Mouse (Mus musculus) neural tube, embryonic 13.5 days (tissue): ENCODE measurements around the gene Pgam2. TPM values are rescaled to one million over a fixed set of nuclear protein-coding genes. Genes with fewer than 3 reads are reported as not detected.
A peak's percentile ranks its signal among the peaks of the same experiment; 100 is the strongest.
"Not testable (repeated sequence)": the region's sequence is repeated elsewhere in the genome, so short reads cannot be mapped to it uniquely, and the experiment has no call there.

Experiments used
- ATAC-seq: fragments of 200-750 bp; cut with Nextera tagmentation; 2 replicates; pipeline ENCODE4 v1.8.0; 2017; ENCODE audit warnings: low read depth, mild to moderate bottlenecking, moderate TSS enrichment, moderate library complexity
- H3K27ac ChIP-seq: fragments of 300-500 bp; sonication (generic); replicated peaks from 2 replicates; pipeline ENCODE4 v1.5.1; 2015; ENCODE audit warnings: moderate library complexity, mild to moderate bottlenecking, inconsistent platforms
- H3K27me3 ChIP-seq: fragments of 300-500 bp; sonication (generic); 2 replicates; pipeline ENCODE4 v1.6.1; 2015; ENCODE audit warnings: mild to moderate bottlenecking, inconsistent platforms
- H3K36me3 ChIP-seq: fragments of 300-500 bp; sonication (generic); 2 replicates; pipeline ENCODE4 v1.6.1; 2015; ENCODE audit warnings: mild to moderate bottlenecking, inconsistent platforms
- H3K4me1 ChIP-seq: fragments of 300-500 bp; sonication (generic); replicated peaks from 2 replicates; pipeline ENCODE4 v1.6.1; 2015; ENCODE audit warnings: inconsistent platforms
- H3K4me2 ChIP-seq: fragments of 300-500 bp; sonication (generic); 2 replicates; pipeline ENCODE4 v1.6.1; 2015; ENCODE audit warnings: inconsistent platforms, mild to moderate bottlenecking, moderate library complexity
- H3K4me3 ChIP-seq: fragments of 300-500 bp; sonication (generic); 2 replicates; pipeline ENCODE4 v1.5.1; 2015; ENCODE audit warnings: mild to moderate bottlenecking, inconsistent platforms
- H3K9ac ChIP-seq: fragments of 300-500 bp; sonication (generic); 2 replicates; pipeline ENCODE4 v1.6.1; 2015; ENCODE audit warnings: moderate library complexity, mild to moderate bottlenecking, inconsistent platforms
- H3K9me3 ChIP-seq: fragments of 300-500 bp; sonication (generic); 2 replicates; pipeline ENCODE4 v1.6.1; 2016; ENCODE audit warnings: inconsistent platforms
- WGBS: fragments of 180-500 bp; shearing (Covaris S2); methylation state at CpG from one replicate; pipeline ENCODE4 v1.1.7; 2015; 5-methylcytosine and 5-hydroxymethylcytosine counted together
- polyA plus RNA-seq: library from polyadenylated mRNA; unstranded; fragments of >200 nt; fragmentation: Nextera tagmentation; extraction: Ambion mirVana; gene quantifications from 2 replicates; pipeline ENCODE4 v1.2.1, GENCODE M21; 2015

The Pgam2 gene
- polyA plus RNA-seq, 1 experiment from 2014 or later, result 3.5 TPM

DNA sequence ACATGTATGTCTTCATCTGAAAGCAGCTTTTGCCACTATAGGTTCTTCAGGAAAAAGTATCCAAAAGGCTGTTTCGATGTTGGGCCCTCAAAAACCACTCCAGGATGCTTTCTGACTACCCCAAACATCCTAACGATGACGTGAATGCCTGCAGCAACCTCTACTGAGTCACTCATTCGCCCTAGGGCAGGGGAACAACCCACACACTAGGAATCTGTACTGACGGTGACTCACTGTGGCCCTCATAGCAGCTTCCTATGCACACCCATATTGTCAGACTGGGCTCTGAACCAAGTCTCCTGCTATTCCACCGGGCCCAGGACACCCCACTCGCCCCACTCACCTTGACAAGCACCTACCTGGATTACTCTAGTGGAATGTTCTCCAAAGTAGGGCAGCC lies 31.5 kb upstream of the Pgam2 start:
- Histone ChIP-seq H3K27ac (no peak overlapping the region), H3K4me1 (peaks cover 13% of the 10 kb centered on the region), H3K27me3 (no peaks in the 10 kb centered on the region), H3K9ac (no peak overlapping the region), H3K4me2 (no peak overlapping the region), H3K9me3 (no peaks in the 10 kb centered on the region), H3K36me3 (peaks cover 26% of the 10 kb centered on the region), H3K4me3 (no peak overlapping the region)
- no peak for ATAC-seq
- 91% methylated on average over 7 of the region's 7 CpGs for WGBS

DNA sequence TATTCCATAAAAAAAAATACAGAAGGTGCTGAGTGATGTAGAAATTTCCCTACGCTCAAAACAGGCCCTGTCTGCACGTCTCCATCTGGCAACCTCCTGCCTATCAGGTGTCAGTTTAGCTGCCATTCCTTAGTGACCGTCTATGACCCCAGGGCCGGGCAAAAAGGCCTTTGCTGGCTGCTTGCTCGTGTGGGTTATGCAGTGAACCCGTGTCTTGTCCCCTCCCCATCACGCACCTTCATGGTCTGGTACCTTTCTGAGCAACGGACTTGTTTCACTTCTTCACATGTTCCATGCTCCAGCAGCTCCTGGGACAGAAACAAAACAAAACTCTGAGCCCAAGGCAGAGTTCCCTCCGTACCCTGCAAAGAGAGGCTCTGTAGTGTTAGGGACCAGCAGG lies 31.0 kb upstream of the Pgam2 start:
- peaks cover 31% of the 10 kb centered on the region for H3K36me3 ChIP-seq
- no peak overlapping the region for H3K9ac ChIP-seq
- H3K4me2 ChIP-seq, result no peak overlapping the region
- WGBS, result 84% methylated on average over 9 of the region's 9 CpGs
- no peaks in the 10 kb centered on the region for H3K27me3 ChIP-seq
- no peak overlapping the region for H3K27ac ChIP-seq
- no peak for ATAC-seq
- no peak overlapping the region for H3K4me3 ChIP-seq
- H3K4me1 ChIP-seq, result peaks cover 13% of the 10 kb centered on the region
- no peaks in the 10 kb centered on the region for H3K9me3 ChIP-seq

DNA sequence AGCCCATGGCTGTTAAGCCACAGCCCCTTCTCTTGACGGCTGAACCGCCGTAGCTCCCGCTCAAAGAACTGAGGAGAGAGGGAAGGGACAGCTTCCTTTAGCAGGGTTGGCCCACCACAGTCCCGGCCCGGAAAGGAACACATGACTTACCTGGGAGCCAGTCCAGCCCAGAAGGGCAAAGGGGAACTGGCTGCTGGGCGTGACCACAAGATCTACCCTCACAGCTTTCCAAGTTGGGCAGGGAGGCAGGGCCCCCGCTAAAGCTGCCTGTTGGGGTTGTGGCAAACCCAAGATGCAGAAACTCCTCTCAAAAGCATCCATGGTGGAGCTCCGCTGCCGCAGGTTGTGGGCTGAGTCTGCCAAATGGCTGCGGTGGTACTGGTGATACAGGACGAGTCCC lies 25.8 kb upstream of the Pgam2 start:
- Histone ChIP-seq H3K27ac (no peak overlapping the region), H3K4me3 (no peak overlapping the region), H3K4me1 (no peaks in the 10 kb centered on the region), H3K27me3 (no peaks in the 10 kb centered on the region), H3K36me3 (peaks cover 48% of the 10 kb centered on the region), H3K9ac (no peak overlapping the region), H3K9me3 (no peaks in the 10 kb centered on the region), H3K4me2 (no peak overlapping the region)
- 95% methylated on average over 12 of the region's 12 CpGs for WGBS
- no peak for ATAC-seq

DNA sequence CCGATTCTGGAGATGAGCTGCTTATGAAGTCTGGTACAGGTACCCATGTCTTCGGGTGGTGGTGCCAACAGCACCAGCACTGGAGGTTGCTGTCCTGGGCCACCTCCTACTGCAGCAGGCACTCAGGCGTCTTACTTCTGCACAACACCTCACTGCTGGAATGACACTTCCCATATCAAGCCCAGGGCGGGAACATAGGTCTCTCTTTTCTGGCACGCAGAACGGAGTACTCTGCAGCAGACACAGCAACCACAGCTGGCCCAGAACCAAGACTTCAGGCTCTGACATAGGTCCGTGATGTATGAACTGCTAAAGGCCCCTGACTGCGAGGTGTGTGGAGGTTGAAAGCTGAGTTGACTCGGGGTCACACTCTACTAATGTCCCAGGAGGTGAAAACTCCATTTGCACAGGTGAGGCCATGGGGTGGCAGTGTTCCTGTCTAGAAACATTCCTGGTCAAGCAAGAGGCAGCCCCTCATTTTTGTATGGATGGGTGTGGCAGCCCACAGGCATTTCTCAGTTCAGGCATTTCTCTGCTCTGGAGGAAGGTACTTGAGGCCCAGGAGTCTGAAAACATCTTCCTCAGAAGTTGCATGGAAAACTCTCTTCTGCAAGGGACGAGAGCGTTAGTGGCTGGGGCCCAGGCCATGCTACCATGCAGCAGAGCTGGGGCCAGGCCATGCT lies 25.1 kb upstream of the Pgam2 start:
- H3K9me3 ChIP-seq, result no peaks in the 10 kb centered on the region
- H3K27ac ChIP-seq, result no peak overlapping the region
- ATAC-seq, result no peak
- H3K9ac ChIP-seq, result no peak overlapping the region
- H3K36me3 ChIP-seq, result peaks cover 42% of the 10 kb centered on the region
- H3K27me3 ChIP-seq, result no peaks in the 10 kb centered on the region
- H3K4me2 ChIP-seq, result no peak overlapping the region
- whole genome bisulfite sequencing, result 95% methylated on average over 11 of the region's 11 CpGs
- H3K4me1 ChIP-seq, result no peaks in the 10 kb centered on the region
- H3K4me3 ChIP-seq, result no peak overlapping the region

DNA sequence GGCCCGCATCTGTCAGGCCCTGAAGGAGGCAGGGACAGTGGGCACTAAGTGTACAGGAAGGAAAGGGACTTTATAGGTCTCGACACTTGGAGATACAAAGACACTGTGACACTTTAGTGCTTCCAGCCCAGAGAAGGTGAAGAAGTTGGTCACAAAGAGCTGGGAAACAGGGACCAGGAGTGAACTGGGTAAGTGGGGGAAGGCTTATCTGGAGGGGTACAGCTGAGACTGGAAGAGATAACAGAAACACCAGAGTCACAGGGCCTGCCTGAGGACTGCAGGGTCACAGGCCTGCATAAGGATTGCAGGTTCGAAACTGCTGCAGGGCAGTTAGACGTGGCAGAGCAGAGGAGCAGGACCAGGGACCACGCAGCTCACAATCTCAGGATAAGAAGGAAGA lies 24.4 kb upstream of the Pgam2 start:
- Histone ChIP-seq H3K9ac (no peak overlapping the region), H3K4me2 (no peak overlapping the region), H3K27me3 (no peaks in the 10 kb centered on the region), H3K36me3 (peaks cover 38% of the 10 kb centered on the region), H3K9me3 (no peaks in the 10 kb centered on the region), H3K27ac (no peak overlapping the region), H3K4me3 (no peak overlapping the region), H3K4me1 (no peaks in the 10 kb centered on the region)
- 91% methylated on average over 5 of the region's 5 CpGs for WGBS
- ATAC-seq, result no peak

DNA sequence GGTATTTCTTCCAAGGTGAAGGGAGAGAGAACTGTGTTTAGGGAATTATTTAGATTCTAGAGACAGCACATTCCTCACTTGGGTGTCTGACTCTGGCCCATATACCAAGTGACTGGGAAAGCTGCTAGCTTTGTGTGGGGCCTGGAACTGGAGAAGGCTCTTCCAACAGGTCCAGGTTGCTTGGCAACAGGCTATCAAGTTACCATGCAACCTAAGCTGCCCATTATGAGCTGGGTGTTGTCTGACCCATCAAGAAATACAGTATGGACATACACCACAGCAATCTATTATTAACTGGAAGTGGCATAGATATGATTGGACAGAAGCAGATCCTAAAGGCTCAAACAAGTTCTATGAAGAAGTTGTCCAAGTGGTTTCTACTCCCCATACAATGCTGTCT lies 21.9 kb upstream of the Pgam2 start:
- no peak overlapping the region for H3K27ac ChIP-seq
- no peaks in the 10 kb centered on the region for H3K9me3 ChIP-seq
- H3K36me3 ChIP-seq, result peaks cover 22% of the 10 kb centered on the region
- H3K27me3 ChIP-seq, result no peaks in the 10 kb centered on the region
- no peaks in the 10 kb centered on the region for H3K4me1 ChIP-seq
- no peak overlapping the region for H3K4me2 ChIP-seq
- no peak for ATAC-seq
- H3K4me3 ChIP-seq, result no peak overlapping the region
- H3K9ac ChIP-seq, result no peak overlapping the region

DNA sequence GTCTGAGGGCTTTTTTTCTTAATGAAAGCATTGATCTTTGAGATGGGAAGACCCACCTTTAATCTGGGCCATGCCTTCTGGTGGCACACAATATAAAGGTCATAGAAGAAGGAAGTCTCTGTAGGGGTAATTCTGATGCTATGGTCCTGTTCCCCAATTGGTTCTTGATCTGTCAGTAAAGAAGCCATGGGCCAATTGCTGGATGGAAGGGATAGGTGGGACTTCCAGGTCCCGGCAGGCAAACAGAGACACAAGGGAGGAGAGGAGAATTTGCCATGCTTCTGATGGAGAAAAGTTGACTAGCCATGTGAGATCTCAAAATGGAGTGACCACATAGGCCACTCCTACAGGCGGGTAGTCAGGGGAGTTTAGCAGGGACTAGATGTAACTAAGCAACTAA lies 15.7 kb upstream of the Pgam2 start:
- Histone ChIP-seq H3K9ac (no peak overlapping the region), H3K4me3 (no peak overlapping the region), H3K27ac (no peak overlapping the region), H3K9me3 (no peaks in the 10 kb centered on the region), H3K4me2 (no peak overlapping the region), H3K4me1 (no peaks in the 10 kb centered on the region), H3K27me3 (no peaks in the 10 kb centered on the region), H3K36me3 (no peaks in the 10 kb centered on the region)
- no peak for ATAC-seq
- WGBS, result 77% methylated on average over 2 of the region's 2 CpGs

DNA sequence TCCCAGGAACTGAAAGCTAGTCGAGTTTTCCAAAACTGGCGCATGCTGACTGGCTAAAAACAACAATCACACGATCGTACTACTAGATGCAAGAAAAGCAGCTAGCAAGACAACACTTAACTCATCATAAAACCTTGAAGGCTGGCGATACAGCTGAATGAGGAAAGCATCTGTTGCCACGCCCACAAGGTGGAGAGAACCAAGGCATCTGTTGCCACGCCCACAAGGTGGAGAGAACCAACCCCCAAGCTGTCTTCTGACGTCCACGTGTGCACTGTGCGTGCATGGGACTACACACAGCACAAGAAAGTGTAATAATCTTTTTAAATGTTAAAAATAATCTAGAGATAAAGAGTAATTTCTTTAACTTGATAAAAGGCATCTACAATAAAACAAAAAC lies 9.8 kb upstream of the Pgam2 start:
- Histone ChIP-seq H3K4me1 (no peaks in the 10 kb centered on the region), H3K27me3 (no peaks in the 10 kb centered on the region), H3K4me2 (no peak overlapping the region), H3K9ac (no peak overlapping the region), H3K9me3 (no peaks in the 10 kb centered on the region), H3K4me3 (no peak overlapping the region), H3K27ac (no peak overlapping the region), H3K36me3 (no peaks in the 10 kb centered on the region)
- WGBS, result 77% methylated on average over 10 of the region's 10 CpGs
- ATAC-seq, result no peak

DNA sequence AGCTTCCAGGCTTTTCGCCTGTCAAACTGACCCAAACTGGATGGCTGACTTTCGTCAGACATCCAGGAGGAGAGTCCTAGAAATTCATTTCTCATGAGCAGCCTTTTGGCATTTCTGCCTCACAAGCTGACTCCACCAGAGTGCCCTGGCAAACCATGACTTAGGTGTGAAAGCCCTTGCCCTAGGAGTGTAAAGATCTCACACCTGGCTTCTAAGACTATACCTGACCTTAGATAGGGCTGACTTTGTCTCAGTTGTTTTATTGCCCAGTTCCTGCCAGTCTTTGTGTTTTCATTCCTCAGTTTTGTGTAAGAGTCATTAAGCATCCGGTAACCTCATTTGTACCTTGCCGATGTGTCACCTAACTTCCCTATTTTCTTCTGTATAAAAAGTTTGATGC lies 6.0 kb upstream of the Pgam2 start:
- H3K4me3 ChIP-seq, H3K27me3 ChIP-seq, H3K4me2 ChIP-seq, H3K36me3 ChIP-seq, H3K4me1 ChIP-seq, H3K9ac ChIP-seq, H3K27ac ChIP-seq, ATAC-seq, H3K9me3 ChIP-seq: not testable (repeated sequence)
- WGBS, result 94% methylated on average over 4 of the region's 4 CpGs

DNA sequence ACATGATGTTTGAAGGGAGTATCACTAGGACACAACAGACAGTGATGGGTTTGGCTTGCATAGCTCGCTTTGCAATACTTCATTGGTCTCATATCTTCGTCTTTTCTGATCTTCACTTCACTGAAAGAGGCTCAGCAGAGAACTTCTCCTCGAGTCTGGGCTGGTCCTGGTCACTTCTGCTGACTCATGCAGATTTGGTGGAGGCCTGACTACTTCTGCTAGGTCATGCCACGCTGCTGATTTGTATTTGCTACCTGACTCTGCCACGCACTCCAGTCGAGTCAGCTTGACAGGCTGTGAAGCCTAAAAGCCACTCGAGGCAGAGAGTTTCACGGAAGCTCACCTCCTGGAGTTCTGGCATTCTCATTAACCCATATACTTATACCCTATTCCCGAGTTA lies 4.4 kb upstream of the Pgam2 start:
- no peaks in the 10 kb centered on the region for H3K27me3 ChIP-seq
- WGBS, result 86% methylated on average over 9 of the region's 9 CpGs

DNA sequence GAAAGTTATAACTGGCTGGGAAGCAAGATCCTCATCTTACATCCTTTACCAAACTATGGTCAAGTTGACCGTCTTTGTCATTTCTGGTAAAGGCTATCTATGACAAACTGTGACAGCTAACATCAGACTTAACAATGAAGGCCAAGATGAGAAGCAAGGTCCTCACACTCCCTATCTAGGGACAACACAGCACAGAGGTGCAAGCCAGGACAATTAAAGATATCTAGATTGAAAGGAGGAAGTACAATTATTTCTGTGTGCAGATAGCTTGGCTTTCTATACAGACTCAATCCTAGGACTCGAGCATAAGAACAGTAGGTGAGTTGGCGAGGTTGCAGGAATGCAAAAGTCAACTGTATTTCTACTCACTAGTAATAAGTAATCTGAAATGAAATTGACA lies 2.2 kb upstream of the Pgam2 start:
- H3K9ac ChIP-seq, result no peak overlapping the region
- H3K4me2 ChIP-seq, result no peak overlapping the region
- H3K27me3 ChIP-seq, result no peaks in the 10 kb centered on the region
- 88% methylated on average over 3 of the region's 3 CpGs for WGBS
- ATAC-seq, result no peak
- no peak overlapping the region for H3K4me3 ChIP-seq
- H3K9me3 ChIP-seq, result no peaks in the 10 kb centered on the region
- H3K36me3 ChIP-seq, result peaks cover 10% of the 10 kb centered on the region
- no peak overlapping the region for H3K27ac ChIP-seq
- H3K4me1 ChIP-seq, result no peaks in the 10 kb centered on the region

More for the DNA sequence above, 4.4 kb upstream of the Pgam2 start:
- H3K4me2 ChIP-seq, result no peak overlapping the region
- H3K9me3 ChIP-seq, result no peaks in the 10 kb centered on the region
- H3K36me3 ChIP-seq, result no peaks in the 10 kb centered on the region
- no peak overlapping the region for H3K4me3 ChIP-seq
- no peaks in the 10 kb centered on the region for H3K4me1 ChIP-seq
- no peak overlapping the region for H3K9ac ChIP-seq
- H3K27ac ChIP-seq, result no peak overlapping the region
- no peak for ATAC-seq

DNA sequence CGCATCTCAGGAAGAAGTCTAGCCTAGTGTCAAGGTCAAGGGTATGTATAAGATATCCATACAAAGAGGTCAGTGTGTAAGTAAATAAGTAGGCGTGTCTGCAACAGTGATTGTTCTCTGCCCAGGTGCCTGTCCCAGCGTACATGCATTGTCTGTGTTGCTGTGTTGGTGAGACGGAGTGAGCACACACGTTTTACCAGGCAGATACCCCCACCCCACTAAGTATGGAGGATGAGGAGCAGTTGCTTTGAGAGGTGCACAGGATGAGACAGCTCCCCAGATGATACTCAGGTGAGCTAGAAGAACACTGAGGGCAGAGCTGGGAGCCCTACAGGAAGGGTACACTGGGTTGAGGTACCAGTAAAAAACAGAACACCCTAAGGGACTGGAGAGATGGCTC lies 641 bp upstream of the Pgam2 start:
- WGBS, result 82% methylated on average over 5 of the region's 5 CpGs
- ATAC-seq, result 0 out of 2 replicates have a peak, but pooled peaks have one; percentile 21

DNA sequence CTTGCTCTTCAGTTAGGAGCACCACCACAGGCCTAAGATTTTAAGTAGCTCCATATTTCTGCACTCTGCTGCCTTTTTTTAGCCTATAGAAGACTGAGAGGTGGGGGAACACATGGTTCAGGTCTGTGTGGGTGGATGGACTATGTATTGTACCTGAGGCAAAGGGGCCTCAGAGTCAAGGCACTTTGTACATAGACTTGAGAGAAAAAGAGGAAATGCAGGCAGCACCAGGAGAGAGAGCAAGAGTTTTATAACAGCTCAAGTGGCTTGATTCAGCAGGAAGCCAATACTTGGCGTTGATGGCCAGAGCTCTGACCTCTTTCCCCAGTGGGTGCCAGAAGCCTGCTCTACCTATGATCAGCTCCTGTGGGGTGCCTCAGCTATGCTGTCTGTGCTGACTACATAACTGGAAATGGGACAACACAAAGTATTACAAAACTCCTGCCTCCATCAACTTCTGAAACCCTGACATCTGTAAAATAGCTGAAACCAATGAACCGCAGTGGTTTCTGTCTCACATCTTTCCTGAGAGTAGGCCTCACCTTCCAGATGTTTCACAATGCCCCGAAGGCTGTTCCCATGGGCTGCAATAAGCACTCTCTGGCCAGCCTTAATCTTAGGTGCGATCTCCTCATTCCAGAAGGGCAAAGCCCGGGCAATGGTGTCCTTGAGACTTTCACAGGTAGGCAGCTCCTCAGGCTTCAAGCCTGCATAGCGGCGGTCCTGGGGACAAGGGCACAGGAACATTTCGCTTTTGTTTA lies 896 bp downstream of the Pgam2 start:
- ATAC-seq, result no peak
- Histone ChIP-seq H3K27ac (no peak overlapping the region), H3K27me3 (no peaks in the 10 kb centered on the region), H3K4me3 (no peak overlapping the region), H3K9ac (no peak overlapping the region), H3K36me3 (peaks cover 39% of the 10 kb centered on the region), H3K4me1 (no peaks in the 10 kb centered on the region), H3K4me2 (no peak overlapping the region), H3K9me3 (no peaks in the 10 kb centered on the region)
- WGBS, result 74% methylated on average over 8 of the region's 8 CpGs

More for the DNA sequence above, 641 bp upstream of the Pgam2 start:
- Histone ChIP-seq H3K9me3 (no peaks in the 10 kb centered on the region), H3K27ac (no peak overlapping the region), H3K4me2 (no peak overlapping the region), H3K4me1 (no peaks in the 10 kb centered on the region), H3K27me3 (no peaks in the 10 kb centered on the region), H3K9ac (no peak overlapping the region), H3K36me3 (peaks cover 25% of the 10 kb centered on the region), H3K4me3 (no peak overlapping the region)
